Mouse (Mus musculus) cortical plate, adult 2 months (tissue): ENCODE results near the gene Idua.

Experiments used
- CTCF ChIP-seq: fragments of 200-500 bp; IDR thresholded peaks from 2 replicates; pipeline ENCODE4 v1.5.1; 2011; ENCODE audit warnings: mild to moderate bottlenecking, control low read depth, low read length; ENCODE audit not compliant: insufficient read depth; ENCODE audit errors: extremely low read depth
- POLR2A ChIP-seq: fragments of 200-500 bp; IDR thresholded peaks from 2 replicates; pipeline ENCODE4 v1.6.1; 2011; ENCODE audit warnings: mild to moderate bottlenecking, low read length, control low read depth; ENCODE audit not compliant: insufficient read depth; ENCODE audit errors: extremely low read depth

DNA sequence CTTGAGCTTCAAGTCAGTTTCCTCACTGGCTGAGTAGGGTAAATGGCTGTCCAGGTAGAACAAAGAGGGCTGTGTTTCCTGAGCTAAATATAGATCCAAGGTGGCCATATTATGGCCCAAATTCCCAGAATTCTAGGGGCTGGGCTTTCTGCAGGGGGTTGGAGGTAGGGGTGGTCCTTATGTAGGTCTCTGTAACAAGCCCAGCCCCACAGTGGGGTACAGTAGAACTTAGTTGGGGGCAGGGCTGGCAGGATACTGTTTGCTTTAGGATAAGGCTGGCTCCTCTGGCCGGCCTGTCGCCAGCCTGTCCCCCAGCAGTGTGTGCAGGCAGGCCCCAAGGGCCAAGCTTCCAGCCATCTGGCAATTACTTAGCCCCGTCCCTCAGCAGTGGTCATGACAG, 40.2 kb downstream of the Idua start:
- TF ChIP-seq CTCF: no peak
- no peak for TF ChIP-seq POLR2A
